Mouse (Mus musculus): ENCODE measurements at regions not wholly inside any gene's neighbourhood (a gene's known extent, or its start where the extent isn't known, plus 50 kb on each side); places are given as distances from the start of the nearest gene placed in this dataset.

DNA sequence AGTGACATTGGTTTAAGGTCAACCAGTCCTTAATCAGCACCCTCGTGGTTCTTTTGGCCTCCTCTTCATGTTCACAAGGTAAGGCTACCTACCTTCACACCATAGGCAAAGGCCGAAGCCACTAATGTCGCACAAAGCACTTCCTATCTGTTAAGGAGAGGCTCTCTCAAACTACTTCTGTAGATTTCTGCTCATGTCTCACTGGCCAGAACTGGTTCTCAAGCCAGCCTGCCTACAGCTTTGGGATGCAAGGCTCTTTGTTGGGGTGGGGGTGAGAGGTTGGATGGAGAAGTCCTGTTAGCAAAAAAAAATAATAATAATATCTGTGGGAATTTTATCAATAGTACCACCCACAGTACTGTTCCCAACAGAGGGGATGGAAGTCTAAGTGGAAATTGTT lies 71.2 kb downstream of the Tmco5 start:
- TF ChIP-seq CTCF (IDR thresholded peaks at IDR 0.05; ENCODE audit: low read depth, low read length) (no peak), POLR2AphosphoS5 (IDR thresholded peaks at IDR 0.05; ENCODE audit: insufficient replicate concordance, low read depth, low read length) (no peak), GATA1 (IDR thresholded peaks at IDR 0.05; ENCODE audit: borderline replicate concordance, low read length) (no peak), TAL1 (conservative IDR thresholded peaks at IDR 0.05; ENCODE audit: low read depth, low read length) (no peak)
